In genomic region chr6:99489423-99489822, GRCm38 (mm10) we compare ENCODE assay signal across 30 mouse cellular contexts. TPM values are rescaled to one million over a fixed set of nuclear protein-coding genes. Genes with fewer than 3 reads are reported as not detected.
DNase-seq lines count a peak whose midpoint lies in the region; ATAC-seq and TF ChIP-seq lines count a peak whose summit lies in the region.
"Had no signal": no experiment of that assay in that cellular context is flagged by ENCODE, and none has a peak within 500 bp of the region (broad histone marks: within the 10 kb centered on the region; RNA-seq: fewer than 3 reads in every experiment).

No protein-coding gene starts in this region.

- H3K27me3 ChIP-seq in liver, postnatal 0 days (ENCODE audit: insufficient read depth, low read length), result no peaks in the 10 kb centered on the region
- no peaks in the 10 kb centered on the region for H3K27me3 ChIP-seq in liver, embryonic 11.5 days (replicated peaks; ENCODE audit: control insufficient read depth, insufficient read depth, low read length)
- H3K27me3 ChIP-seq in lung, postnatal 0 days (replicated peaks; ENCODE audit: insufficient read depth, low read length), result no peaks in the 10 kb centered on the region
- no peaks in the 10 kb centered on the region for H3K27me3 ChIP-seq in stomach, embryonic 16.5 days (ENCODE audit: control insufficient read depth, insufficient read depth, low read length)
- H3K27me3 ChIP-seq: forebrain, embryonic 15.5 days; heart, embryonic 15.5 days; limb, embryonic 13.5 days; liver, embryonic 13.5 days; megakaryocyte, embryonic 14.5 days; midbrain, embryonic 13.5 days; neural tube, embryonic 12.5 days had no signal

- no peaks in the 10 kb centered on the region; the same call in 1 of the 2 replicates for H3K36me3 ChIP-seq in liver, postnatal 0 days (replicated peaks; ENCODE audit: insufficient read depth, low read length)
- H3K36me3 ChIP-seq in liver, embryonic 11.5 days (ENCODE audit: control insufficient read depth, insufficient read depth, low read length), result no peaks in the 10 kb centered on the region; the same call in 1 of the 2 replicates
- H3K36me3 ChIP-seq in lung, postnatal 0 days (ENCODE audit: insufficient read depth, low read length), result no peaks in the 10 kb centered on the region
- H3K36me3 ChIP-seq in stomach, embryonic 16.5 days (ENCODE audit: control insufficient read depth, insufficient read depth, low read length), result no peaks in the 10 kb centered on the region
- H3K36me3 ChIP-seq: forebrain, embryonic 15.5 days; heart, embryonic 15.5 days; hindbrain, embryonic 13.5 days; limb, embryonic 13.5 days; liver, embryonic 13.5 days; midbrain, embryonic 13.5 days; neural tube, embryonic 12.5 days had no signal

- H3K4me2 ChIP-seq in liver, postnatal 0 days (ENCODE audit: low read depth, low read length), result no peak overlapping the region
- H3K4me2 ChIP-seq in liver, embryonic 11.5 days, result no peak overlapping the region
- H3K4me2 ChIP-seq in lung, postnatal 0 days (replicated peaks; ENCODE audit: low read depth, low read length), result no peak overlapping the region
- H3K4me2 ChIP-seq in stomach, embryonic 16.5 days (ENCODE audit: low read depth, low read length), result no peak overlapping the region
- H3K4me2 ChIP-seq: forebrain, embryonic 15.5 days; heart, embryonic 15.5 days; hindbrain, embryonic 13.5 days; limb, embryonic 13.5 days; liver, embryonic 13.5 days; midbrain, embryonic 13.5 days; neural tube, embryonic 12.5 days had no signal

- TF ChIP-seq CTCF in liver, postnatal 0 days (IDR thresholded peaks at IDR 0.05; ENCODE audit: low read depth), result no peak
- TF ChIP-seq CTCF in lung, postnatal 0 days (IDR thresholded peaks at IDR 0.05), result no peak

- peak overlapping the region; percentile 3; the same call in 1 of the 2 replicates for H3K27ac ChIP-seq in liver, postnatal 0 days (ENCODE audit: low read depth)
- no peak overlapping the region for H3K27ac ChIP-seq in liver, embryonic 11.5 days (ENCODE audit: low read depth, low read length)
- no peak overlapping the region for H3K27ac ChIP-seq in lung, postnatal 0 days (ENCODE audit: low read length)
- H3K27ac ChIP-seq in stomach, embryonic 16.5 days (ENCODE audit: low read length), result 0 out of 2 replicates have a peak overlapping the region, but pooled peaks have one; percentile 4
- H3K27ac ChIP-seq: embryonic facial prominence, embryonic 10.5 days; forebrain, embryonic 15.5 days; heart, embryonic 15.5 days; hindbrain, embryonic 13.5 days; layer of hippocampus, adult 2 months; limb, embryonic 13.5 days; liver, embryonic 13.5 days; midbrain, embryonic 13.5 days; neural tube, embryonic 12.5 days had no signal

- WGBS in liver, postnatal 0 days (ENCODE audit: insufficient replicate concordance), result 67% methylated on average over 10 of the region's 10 CpGs
- WGBS in liver, embryonic 11.5 days, result 75% methylated on average over 10 of the region's 10 CpGs
- 59% methylated on average over 10 of the region's 10 CpGs for WGBS in lung, postnatal 0 days
- WGBS in stomach, embryonic 16.5 days, result 65% methylated on average over 10 of the region's 10 CpGs

- ATAC-seq in liver, postnatal 0 days, result no peak
- no peak for ATAC-seq in liver, embryonic 11.5 days (replicated peaks; ENCODE audit: low FRiP score)
- peak; percentile 13; the same call in 1 of the 2 replicates for ATAC-seq in lung, postnatal 0 days
- no peak for ATAC-seq in stomach, embryonic 16.5 days (ENCODE audit: insufficient read depth, low FRiP score)
- ATAC-seq: activated CD4-positive, CD25-positive, alpha-beta regulatory T cell, adult 4 months; forebrain, embryonic 15.5 days; midbrain, embryonic 13.5 days had no signal

- no peak for DNase-seq in liver, postnatal 0 days
- DNase-seq in liver, embryonic 11.5 days (ENCODE audit: low spot score), result no peak
- DNase-seq in forelimb bud, embryonic 11.5 days (ENCODE audit: low read depth, low spot score), result peak; percentile 57
- peak; percentile 63 for DNase-seq in lung, postnatal 0 days (ENCODE audit: low spot score)
- no peak for DNase-seq in thymus, postnatal 4 days
- no peak for DNase-seq in adrenal gland, adult 2 months
- DNase-seq: adrenal gland, postnatal 14 days; B cell, adult 2 months; cerebellum, adult 9-11 months; gastrocnemius, postnatal 36 days; heart, postnatal 36 days; kidney, adult 18-20 months; kidney, postnatal 10 days; layer of hippocampus, postnatal 36 days; liver, embryonic 13.5 days; right cerebral cortex, postnatal 25 days; spleen, adult 18-20 months; thymus, adult 18-20 months; thymus, postnatal 36 days had no signal

- peaks cover 29% of the 10 kb centered on the region for H3K4me1 ChIP-seq in liver, postnatal 0 days (ENCODE audit: insufficient read depth)
- peaks cover 34% of the 10 kb centered on the region for H3K4me1 ChIP-seq in liver, embryonic 11.5 days (replicated peaks; ENCODE audit: control insufficient read depth, insufficient read depth, low read length)
- H3K4me1 ChIP-seq in lung, postnatal 0 days (ENCODE audit: insufficient read depth, low read depth, low read length), result no peaks in the 10 kb centered on the region; the same call in 1 of the 2 replicates
- peaks cover 23% of the 10 kb centered on the region for H3K4me1 ChIP-seq in stomach, embryonic 16.5 days (ENCODE audit: control insufficient read depth, insufficient read depth, low read length)

- TF ChIP-seq EP300 in liver, postnatal 0 days (IDR thresholded peaks at IDR 0.05; ENCODE audit: low read depth), result no peak
- no peak for TF ChIP-seq EP300 in lung, postnatal 0 days (IDR thresholded peaks at IDR 0.05)

- H3K9ac ChIP-seq in liver, postnatal 0 days (replicated peaks), result no peak overlapping the region
- no peak overlapping the region for H3K9ac ChIP-seq in liver, embryonic 11.5 days (ENCODE audit: low read depth, low read length)
- no peak overlapping the region for H3K9ac ChIP-seq in lung, postnatal 0 days (replicated peaks; ENCODE audit: low read depth)
- H3K9ac ChIP-seq in stomach, embryonic 16.5 days (ENCODE audit: low read length), result no peak overlapping the region
- H3K9ac ChIP-seq: forebrain, embryonic 15.5 days; heart, embryonic 15.5 days; hindbrain, embryonic 13.5 days; limb, embryonic 13.5 days; liver, embryonic 13.5 days; midbrain, embryonic 13.5 days; neural tube, embryonic 12.5 days had no signal

- H3K4me3 ChIP-seq in liver, postnatal 0 days (ENCODE audit: low read depth, low read length), result no peak overlapping the region
- no peak overlapping the region for H3K4me3 ChIP-seq in liver, embryonic 11.5 days (ENCODE audit: low read depth, low read length)
- no peak overlapping the region for H3K4me3 ChIP-seq in lung, postnatal 0 days (ENCODE audit: low read depth, low read length)
- H3K4me3 ChIP-seq in stomach, embryonic 16.5 days (replicated peaks; ENCODE audit: low read length), result no peak overlapping the region
- H3K4me3 ChIP-seq: embryonic facial prominence, embryonic 10.5 days; forebrain, embryonic 15.5 days; heart, embryonic 15.5 days; hindbrain, embryonic 13.5 days; layer of hippocampus, adult 2 months; limb, embryonic 13.5 days; liver, embryonic 13.5 days; megakaryocyte, embryonic 14.5 days; midbrain, embryonic 13.5 days; neural tube, embryonic 12.5 days had no signal

- H3K9me3 ChIP-seq in liver, postnatal 0 days (ENCODE audit: low read length), result no peaks in the 10 kb centered on the region
- H3K9me3 ChIP-seq in liver, embryonic 11.5 days (ENCODE audit: control insufficient read depth, low read length), result no peaks in the 10 kb centered on the region
- H3K9me3 ChIP-seq in lung, postnatal 0 days (ENCODE audit: low read length), result no peaks in the 10 kb centered on the region
- no peaks in the 10 kb centered on the region for H3K9me3 ChIP-seq in stomach, embryonic 16.5 days (replicated peaks; ENCODE audit: control insufficient read depth, low read length)
- H3K9me3 ChIP-seq: embryonic facial prominence, embryonic 10.5 days; forebrain, embryonic 15.5 days; heart, embryonic 15.5 days; hindbrain, embryonic 13.5 days; limb, embryonic 13.5 days; liver, embryonic 13.5 days; megakaryocyte, embryonic 14.5 days; midbrain, embryonic 13.5 days; neural tube, embryonic 12.5 days had no signal

RNA-seq across cellular contexts. Expression of gene Foxp1, which starts 33.1 kb away (rescaled TPM):
- 18.4 and 18.9 TPM in 2 replicates for polyA plus RNA-seq in liver, postnatal 0 days (2015; fragmentation: Nextera tagmentation; extraction: Ambion mirVana)
- polyA plus RNA-seq in liver, embryonic 11.5 days (2014; fragmentation: Nextera tagmentation; extraction: Ambion mirVana), result 62.1 and 67.8 TPM in 2 replicates
- polyA plus RNA-seq in lung, postnatal 0 days (2015; fragmentation: Nextera tagmentation; extraction: Ambion mirVana), result 113 and 121 TPM in 2 replicates
- polyA plus RNA-seq in stomach, embryonic 16.5 days (2015; fragmentation: Nextera tagmentation; extraction: Ambion mirVana), result 108 and 110 TPM in 2 replicates
- 10 to 100 TPM; 38.7 to 41.4 TPM for total RNA-seq in adrenal gland, adult 2 months (2021)
- 43.7 and 44.1 TPM in 2 replicates for polyA plus RNA-seq in adrenal gland, adult 2 months (2012; rRNA removed)

Comparison
In these comparisons a context has a peak if more than half of its experiments do, and no peak if none do; other contexts are left out.
1. H3K27ac ChIP-seq: peak in liver, postnatal 0 days (single experiment) and stomach, embryonic 16.5 days (single experiment); none in liver, embryonic 11.5 days (single experiment) and lung, postnatal 0 days (single experiment).
2. DNase-seq: peak in forelimb bud, embryonic 11.5 days (single experiment) and lung, postnatal 0 days (single experiment); none in liver, postnatal 0 days (single experiment), liver, embryonic 11.5 days (single experiment), thymus, postnatal 4 days (single experiment) and adrenal gland, adult 2 months (single experiment).